Mouse (Mus musculus) forebrain, embryonic 14.5 days (tissue): ENCODE measurements around the gene Fmo1. TPM values are rescaled to one million over a fixed set of nuclear protein-coding genes. Genes with fewer than 3 reads are reported as not detected.
"Not testable (repeated sequence)": the region's sequence is repeated elsewhere in the genome, so short reads cannot be mapped to it uniquely, and the experiment has no call there.

Experiments used
- ATAC-seq: fragments of 200-750 bp; cut with Nextera tagmentation; 2 replicates; pipeline ENCODE4 v1.8.0; 2017; ENCODE audit warnings: mild to moderate bottlenecking, moderate library complexity
- DNase-seq: peaks from one replicate; pipeline ENCODE4 v3.0.0-alpha.2; 2015; ENCODE audit warnings: low spot score
- H3K27ac ChIP-seq: fragments of 300-500 bp; sonication (generic); 2 replicates; pipeline ENCODE4 v1.5.1; 2014; ENCODE audit warnings: low read depth, mild to moderate bottlenecking, control low read depth, low read length, moderate library complexity
- H3K27me3 ChIP-seq: fragments of 300-500 bp; sonication (generic); replicated peaks from 2 replicates; pipeline ENCODE4 v1.6.1; 2014; ENCODE audit warnings: low read length, control low read depth, mixed read lengths; ENCODE audit not compliant: control insufficient read depth, insufficient read depth
- H3K36me3 ChIP-seq: fragments of 300-500 bp; sonication (generic); 2 replicates; pipeline ENCODE4 v1.6.1; 2014; ENCODE audit warnings: low read length, control low read depth; ENCODE audit not compliant: control insufficient read depth, insufficient read depth
- H3K4me1 ChIP-seq: fragments of 300-500 bp; sonication (generic); 2 replicates; pipeline ENCODE4 v1.6.1; 2014; ENCODE audit warnings: antibody characterized with exemption, low read length, control low read depth; ENCODE audit not compliant: control insufficient read depth, insufficient read depth
- H3K4me2 ChIP-seq: fragments of 300-500 bp; sonication (generic); 2 replicates; pipeline ENCODE4 v1.6.1; 2014; ENCODE audit warnings: mild to moderate bottlenecking, control low read depth, low read length
- H3K4me3 ChIP-seq: fragments of 300-500 bp; sonication (generic); 2 replicates; pipeline ENCODE4 v1.5.1; 2014; ENCODE audit warnings: low read depth, low read length, control low read depth
- H3K9ac ChIP-seq: fragments of 300-500 bp; sonication (generic); 2 replicates; pipeline ENCODE4 v1.6.1; 2014; ENCODE audit warnings: mild to moderate bottlenecking, low read length, control low read depth, moderate library complexity
- H3K9me3 ChIP-seq: fragments of 300-500 bp; sonication (generic); replicated peaks from 2 replicates; pipeline ENCODE4 v1.6.1; 2016; ENCODE audit warnings: low read length, control low read depth, mixed read lengths; ENCODE audit not compliant: control insufficient read depth
- WGBS: fragments of 180-500 bp; shearing (Covaris S2); extraction: QIAGEN DNeasy Blood & Tissue Kit; methylation state at CpG from one replicate; pipeline ENCODE4 v1.1.7; 2014; 5-methylcytosine and 5-hydroxymethylcytosine counted together
- polyA plus RNA-seq: library from polyadenylated mRNA; unstranded; fragments of >200 nt; fragmentation: Nextera tagmentation; extraction: Ambion mirVana; gene quantifications from 2 replicates; pipeline ENCODE4 v1.2.1, GENCODE M21; 2014

Fmo1 gene
- polyA plus RNA-seq, 1 experiment from 2014 or later: 18.1 TPM

- H3K36me3 ChIP-seq: no peaks in the 10 kb centered on the region
- no peak overlapping the region for H3K4me3 ChIP-seq
- H3K4me1 ChIP-seq: no peaks in the 10 kb centered on the region
- H3K27me3 ChIP-seq: no peaks in the 10 kb centered on the region
- no peak overlapping the region for H3K4me2 ChIP-seq
- no peak overlapping the region for H3K9ac ChIP-seq
- peak; percentile 48 for DNase-seq
- H3K9me3 ChIP-seq: no peaks in the 10 kb centered on the region
- no peak overlapping the region for H3K27ac ChIP-seq
- ATAC-seq: no peak; the same call in 1 of the 2 replicates
- WGBS: 77% methylated on average over 4 of the region's 4 CpGs
Observed at GRCm38 (mm10) chr1:162785222-162785621, 81.2 kb downstream of the Fmo1 start.

DNA sequence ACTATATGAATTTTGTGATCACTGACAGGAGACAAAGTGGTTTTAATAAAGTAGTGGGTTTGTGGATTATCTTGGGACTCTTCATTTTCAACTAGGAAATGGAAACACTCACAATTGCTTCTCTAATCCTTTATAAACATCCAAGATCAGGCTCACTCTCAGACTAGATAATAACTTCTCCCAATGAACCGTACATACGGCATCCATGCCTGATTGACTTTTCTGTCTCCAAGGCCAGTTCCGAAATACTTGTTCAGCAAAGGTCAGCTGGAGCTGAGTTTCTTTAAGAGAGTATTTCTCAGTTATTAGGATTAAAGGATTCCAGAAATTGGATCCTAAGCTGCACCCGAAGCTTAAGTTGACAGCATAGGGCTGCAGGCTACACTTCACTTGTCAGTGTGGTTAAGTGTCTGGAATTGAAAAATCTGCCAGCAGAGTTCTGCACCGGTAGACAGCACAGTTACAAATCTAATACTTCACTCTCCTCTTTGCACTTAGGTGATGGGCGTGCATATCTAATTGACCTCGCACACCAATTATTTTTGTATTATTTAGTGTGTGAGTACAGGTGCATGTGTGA lies 82.7 kb downstream of the Fmo1 start:
- no peak for ATAC-seq
- Histone ChIP-seq H3K9me3 (no peaks in the 10 kb centered on the region), H3K9ac (no peak overlapping the region), H3K4me1 (no peaks in the 10 kb centered on the region), H3K4me2 (no peak overlapping the region), H3K36me3 (no peaks in the 10 kb centered on the region), H3K4me3 (no peak overlapping the region), H3K27ac (no peak overlapping the region), H3K27me3 (no peaks in the 10 kb centered on the region)
- WGBS: 92% methylated on average over 7 of the region's 7 CpGs
- no peak for DNase-seq

GRCm38 (mm10) chr1:162781035-162781434 lies 85.4 kb downstream of the Fmo1 start:
- not testable (repeated sequence) for H3K4me3 ChIP-seq, H3K27me3 ChIP-seq, ATAC-seq, H3K27ac ChIP-seq, H3K9ac ChIP-seq, H3K9me3 ChIP-seq, DNase-seq, H3K36me3 ChIP-seq, H3K4me2 ChIP-seq, H3K4me1 ChIP-seq
- 94% methylated on average over 2 of the region's 2 CpGs for WGBS

Other genes with a start within 250 kb of the Fmo1 start
- not detected in 2 replicates for gene Myoc, start 227.5 kb downstream of the Fmo1 start, polyA plus RNA-seq
- not detected in 2 replicates for gene Myocos, start 208.4 kb downstream of the Fmo1 start, polyA plus RNA-seq
- 100 and 130 TPM in 2 replicates for gene Prrc2c, start 126.1 kb downstream of the Fmo1 start, polyA plus RNA-seq
- gene Fmo4, start 52.6 kb downstream of the Fmo1 start, polyA plus RNA-seq: 0.12 and 0.22 TPM in 2 replicates
- gene Fmo2, start 32.1 kb upstream of the Fmo1 start, polyA plus RNA-seq: 0.06 and 0.64 TPM in 2 replicates
- not detected in 2 replicates for gene Fmo6, start 70.9 kb upstream of the Fmo1 start, polyA plus RNA-seq
- not detected in 2 replicates for gene Fmo3, start 117.9 kb upstream of the Fmo1 start, polyA plus RNA-seq
- not detected in 2 replicates for gene Mroh9, start 219.1 kb upstream of the Fmo1 start, polyA plus RNA-seq